Mouse (Mus musculus) regulatory T cell (primary cell): ENCODE data around the gene Ugdh.
"Not testable (repeated sequence)": the region's sequence is repeated elsewhere in the genome, so short reads cannot be mapped to it uniquely, and the experiment has no call there.

Experiments used
- in situ Hi-C: fragments of 300-600 bp; cut with MboI, MseI; formaldehyde crosslinking; loops from one replicate; pipeline ENCODE4 v1.15.1; 2025; ENCODE audit warnings: high pct_unique_total_duplicates

Gene Ugdh

DNA sequence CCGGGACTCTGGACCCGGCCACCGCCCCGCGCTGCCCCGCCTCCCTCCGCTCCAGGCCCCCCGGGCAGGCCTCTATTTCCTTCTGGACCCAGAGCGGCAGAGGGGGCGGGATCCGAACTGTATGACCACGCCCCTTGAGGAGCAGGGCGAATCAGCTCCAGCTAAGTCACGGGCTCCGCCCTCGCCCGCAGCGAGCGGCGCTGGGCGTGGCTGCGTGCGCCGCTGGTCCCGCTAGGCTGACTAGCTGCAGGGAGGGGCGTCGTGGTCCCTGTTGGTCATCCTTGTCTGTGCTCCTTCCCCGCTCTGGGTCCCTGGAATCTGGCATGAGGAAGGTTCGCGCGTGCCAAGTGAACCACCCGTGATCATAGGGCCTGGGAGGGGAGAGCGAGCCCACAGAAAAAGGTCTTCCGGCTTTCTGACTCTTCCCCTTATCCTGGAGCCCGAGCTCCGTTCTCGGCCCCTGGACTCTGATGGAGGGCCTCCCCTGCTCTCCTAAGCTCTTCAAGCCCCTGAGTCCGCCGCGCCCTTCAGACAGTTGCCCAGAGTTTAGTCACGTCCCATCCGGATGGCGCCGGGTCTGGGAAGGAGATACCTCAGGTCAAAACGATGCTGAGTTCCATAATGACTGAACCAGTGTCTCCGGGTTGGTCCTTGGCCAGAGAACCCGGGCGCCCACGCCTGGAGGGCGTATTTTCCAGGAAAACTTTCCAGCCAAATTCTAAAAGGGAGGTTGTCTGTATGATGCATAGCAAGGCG is at the start of gene Ugdh:
Gene Ugdh (minus strand): TSS at position 144 of the 756 bp plus-strand sequence.
- in situ Hi-C loops: no loop called here

DNA sequence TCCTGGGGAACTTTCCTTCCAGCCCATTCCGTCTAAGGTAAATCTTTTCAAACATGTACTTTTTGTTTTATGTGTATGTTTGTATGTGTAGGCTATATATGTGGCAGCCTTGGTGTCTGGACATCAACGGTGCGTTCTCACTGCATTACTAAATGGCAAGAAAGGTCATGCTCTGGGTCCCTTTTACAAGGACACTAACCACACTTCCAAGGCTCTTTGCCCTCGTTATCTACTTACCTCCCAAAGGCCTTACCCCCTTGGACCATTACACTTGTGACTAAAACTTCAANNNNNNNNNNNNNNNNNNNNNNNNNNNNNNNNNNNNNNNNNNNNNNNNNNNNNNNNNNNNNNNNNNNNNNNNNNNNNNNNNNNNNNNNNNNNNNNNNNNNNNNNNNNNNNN is 47.2 kb upstream of the Ugdh start:
- in situ Hi-C loops: no loop called here

DNA sequence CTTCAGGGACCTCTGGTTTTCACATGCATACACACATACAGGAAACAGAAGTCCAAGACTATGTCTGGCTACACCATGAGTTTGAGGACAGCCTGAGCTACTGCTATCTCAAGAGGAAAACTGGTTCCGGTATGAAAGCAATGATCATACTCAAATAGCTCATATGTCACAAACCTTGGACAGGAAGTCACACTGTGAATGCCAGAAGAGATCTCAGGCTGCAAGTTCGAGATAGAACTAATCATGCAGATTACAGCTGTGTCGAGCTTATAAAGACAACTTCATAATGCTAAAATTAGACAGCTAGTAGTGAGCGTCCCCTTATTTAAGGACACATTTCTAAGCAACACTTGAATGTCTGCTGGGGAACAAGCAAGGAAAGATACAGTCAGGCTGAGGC is 44.8 kb upstream of the Ugdh start:
- in situ Hi-C loops: no loop called here

DNA sequence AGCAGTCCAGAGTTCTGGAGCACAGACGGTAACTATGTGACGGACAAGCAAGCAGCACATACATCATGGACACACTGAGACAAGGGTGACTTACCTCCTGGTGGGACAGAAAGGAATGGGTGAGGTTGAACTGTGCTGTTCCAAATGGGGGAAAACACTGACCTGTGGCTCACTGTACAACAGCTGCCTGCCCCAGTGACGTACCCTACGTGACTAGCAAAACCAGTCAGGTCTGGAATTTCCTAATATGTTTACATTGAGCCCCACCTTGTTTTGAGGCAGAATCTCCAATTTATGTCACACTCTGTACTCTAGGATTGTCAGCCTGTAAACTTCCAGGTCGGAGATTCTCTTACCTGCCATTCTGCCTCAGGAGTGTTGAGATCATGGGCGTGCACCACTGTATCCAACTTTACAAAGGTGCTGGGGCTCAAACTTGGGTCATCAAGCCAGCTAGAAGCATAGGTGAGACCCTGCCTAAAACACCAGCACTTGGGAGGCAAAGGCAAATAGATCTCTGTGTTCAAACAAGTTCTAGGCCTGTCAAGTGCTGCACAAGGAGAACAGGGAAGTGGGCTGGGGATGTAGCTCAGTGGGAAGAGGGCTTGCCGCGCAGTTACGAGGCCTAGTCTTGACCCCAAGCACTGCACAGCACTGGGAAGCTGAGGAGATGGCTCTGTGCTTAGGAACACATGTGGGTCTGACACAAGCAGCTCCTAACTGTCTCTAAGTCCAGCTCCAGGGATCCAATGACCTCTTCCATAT is 44.1 kb upstream of the Ugdh start:
- in situ Hi-C loops: no loop called here

DNA sequence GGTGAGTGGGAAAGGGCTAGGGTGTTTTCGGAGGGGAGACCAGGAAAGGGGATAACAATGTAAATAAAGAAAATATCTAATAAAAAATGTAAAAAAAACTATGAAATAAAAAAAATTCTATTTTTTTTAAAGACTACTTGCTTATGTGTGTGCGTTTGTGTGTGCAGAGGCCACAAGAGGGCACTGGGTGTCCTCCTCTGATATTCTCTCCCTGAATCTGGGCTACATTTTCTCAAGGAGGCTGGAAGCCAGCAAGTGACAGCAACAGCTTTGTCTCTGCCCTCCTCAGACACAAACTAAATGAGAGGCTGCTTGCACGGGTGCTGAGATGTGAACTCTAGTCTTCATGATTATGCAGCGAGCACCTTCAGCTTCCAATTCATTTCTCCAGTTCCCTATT is 42.5 kb upstream of the Ugdh start:
- in situ Hi-C loops: no loop called here

DNA sequence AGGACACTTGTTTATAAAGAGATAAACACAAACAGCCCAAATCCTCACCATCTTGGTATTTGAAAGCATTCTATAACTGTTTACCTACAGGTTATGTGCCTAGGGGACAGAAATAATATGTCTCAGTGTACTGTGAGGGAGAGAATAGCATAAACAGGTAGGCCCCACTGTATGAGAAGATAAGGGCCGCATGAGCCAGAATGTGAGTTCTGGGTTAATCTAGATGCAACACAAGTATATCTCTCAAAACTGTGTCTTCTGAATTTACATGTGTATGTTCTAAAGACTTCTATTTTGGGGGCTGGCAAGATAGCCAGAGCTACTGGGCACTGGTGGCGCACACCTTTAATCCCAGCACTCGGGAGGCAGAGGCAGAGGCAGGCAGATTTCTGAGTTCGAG is 41.0 kb upstream of the Ugdh start:
- in situ Hi-C loops: not testable (repeated sequence)

DNA sequence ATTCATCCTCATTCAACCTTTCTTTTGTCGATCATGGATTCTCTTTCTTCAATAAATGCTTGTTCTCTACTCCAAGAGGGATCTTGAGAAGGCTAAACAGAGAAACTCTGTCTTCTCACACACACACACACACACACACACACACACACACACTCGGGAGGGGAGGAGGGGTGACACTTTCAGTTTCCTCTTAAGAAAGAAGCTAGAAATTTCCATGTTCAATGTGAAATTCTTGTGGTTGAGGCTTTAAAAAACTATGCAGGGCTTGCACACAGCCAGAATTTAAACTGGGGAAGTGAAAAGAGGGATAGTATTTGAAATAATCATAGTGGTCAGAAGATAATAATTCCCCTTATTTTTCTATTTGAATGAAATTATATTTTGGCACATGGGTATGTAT is 40.1 kb upstream of the Ugdh start:
- in situ Hi-C loops: no loop called here

DNA sequence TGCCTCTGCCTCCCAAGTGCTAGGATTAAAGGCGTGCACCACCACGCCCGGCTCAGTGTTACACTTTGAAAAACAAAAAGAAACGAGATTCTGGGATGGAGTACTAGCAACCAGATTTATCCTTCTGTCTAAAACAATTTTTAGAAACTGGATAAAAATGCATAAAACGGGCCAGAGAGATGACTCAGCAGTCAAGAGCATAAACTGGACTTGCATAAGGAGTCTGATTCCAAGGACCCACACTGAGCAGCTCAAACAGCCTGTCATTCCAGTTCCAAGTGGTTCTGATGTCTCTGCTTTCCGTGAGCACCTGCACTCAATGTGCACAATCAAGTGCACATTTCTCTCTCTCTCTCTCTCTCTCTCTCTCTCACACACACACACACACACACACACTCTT is 34.0 kb upstream of the Ugdh start:
- in situ Hi-C loops: no loop called here

DNA sequence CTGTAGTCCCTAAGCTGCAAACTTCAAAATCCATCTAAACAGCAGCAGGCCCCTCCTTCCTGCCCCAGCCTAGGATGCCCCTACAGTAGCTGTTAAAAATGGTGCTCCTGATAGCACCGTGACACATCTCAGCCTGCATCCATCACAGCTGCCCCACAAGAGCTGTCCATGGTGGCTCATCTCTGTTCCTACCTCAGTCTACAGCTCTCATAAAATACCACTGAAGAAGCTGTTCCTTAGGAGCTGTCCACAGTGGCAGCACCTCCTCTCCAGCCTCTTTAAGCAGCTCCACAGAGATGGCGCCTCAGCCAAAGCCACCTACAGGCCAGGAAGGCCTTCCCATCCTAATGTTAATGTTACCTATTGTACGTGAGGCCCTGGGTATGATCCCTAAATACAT is 31.2 kb upstream of the Ugdh start:
- in situ Hi-C loops: no loop called here

DNA sequence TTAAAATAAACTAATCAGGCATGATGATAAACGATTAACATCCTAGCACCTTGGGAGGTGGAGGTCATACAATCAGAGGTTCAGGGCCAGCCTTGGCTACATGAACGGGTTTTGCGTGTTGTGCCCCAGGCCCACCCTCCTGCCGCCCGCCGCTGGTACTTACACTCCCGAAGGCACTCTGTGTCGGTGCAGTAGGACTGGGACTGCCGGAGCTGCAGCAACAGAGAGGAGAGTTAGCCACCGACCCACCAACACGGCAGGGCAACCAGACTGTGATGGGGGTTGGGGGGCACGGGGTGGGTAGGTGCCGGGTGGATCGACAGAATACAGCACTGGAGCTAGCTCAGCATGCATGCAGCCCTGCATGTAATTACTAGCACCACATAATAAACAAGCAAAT is 24.6 kb upstream of the Ugdh start:
- in situ Hi-C loops: no loop called here

DNA sequence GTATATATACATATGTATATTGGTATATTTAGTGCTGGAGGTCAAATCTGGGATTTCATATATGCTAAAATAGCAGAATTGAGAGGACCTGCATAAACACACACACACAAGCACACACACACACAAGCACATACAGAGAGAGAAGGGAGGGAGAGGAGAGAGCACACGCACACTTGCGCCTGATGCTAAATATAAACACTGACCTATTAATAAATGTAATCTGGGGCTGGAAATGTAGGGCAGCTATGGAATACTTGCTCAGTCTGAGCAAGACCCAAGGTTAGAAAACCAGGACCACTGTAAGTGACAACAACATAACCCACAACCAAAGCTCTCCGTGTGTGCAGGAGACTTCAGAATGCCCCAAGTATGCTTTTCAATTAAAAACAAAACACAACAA is 23.7 kb upstream of the Ugdh start:
- in situ Hi-C loops: no loop called here

DNA sequence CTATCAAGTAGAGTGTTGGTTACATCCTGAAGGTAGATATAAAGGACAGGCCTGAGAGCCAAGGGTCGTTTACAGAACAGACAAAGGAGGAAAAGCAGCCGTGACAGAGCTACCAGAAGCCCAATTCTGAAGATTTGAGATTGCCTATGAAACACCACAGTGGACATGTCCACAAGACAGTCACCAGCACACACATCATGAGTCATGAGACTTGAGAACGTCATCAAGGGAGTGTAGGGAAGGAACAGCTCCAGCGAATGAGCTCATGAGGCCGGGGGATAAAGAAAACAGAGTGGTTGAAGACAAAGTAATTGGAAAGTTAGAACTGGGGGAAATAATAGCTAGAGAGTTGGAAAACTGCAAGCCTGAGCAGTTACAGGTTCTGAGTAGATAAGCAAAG is 22.1 kb upstream of the Ugdh start:
- in situ Hi-C loops: no loop called here

DNA sequence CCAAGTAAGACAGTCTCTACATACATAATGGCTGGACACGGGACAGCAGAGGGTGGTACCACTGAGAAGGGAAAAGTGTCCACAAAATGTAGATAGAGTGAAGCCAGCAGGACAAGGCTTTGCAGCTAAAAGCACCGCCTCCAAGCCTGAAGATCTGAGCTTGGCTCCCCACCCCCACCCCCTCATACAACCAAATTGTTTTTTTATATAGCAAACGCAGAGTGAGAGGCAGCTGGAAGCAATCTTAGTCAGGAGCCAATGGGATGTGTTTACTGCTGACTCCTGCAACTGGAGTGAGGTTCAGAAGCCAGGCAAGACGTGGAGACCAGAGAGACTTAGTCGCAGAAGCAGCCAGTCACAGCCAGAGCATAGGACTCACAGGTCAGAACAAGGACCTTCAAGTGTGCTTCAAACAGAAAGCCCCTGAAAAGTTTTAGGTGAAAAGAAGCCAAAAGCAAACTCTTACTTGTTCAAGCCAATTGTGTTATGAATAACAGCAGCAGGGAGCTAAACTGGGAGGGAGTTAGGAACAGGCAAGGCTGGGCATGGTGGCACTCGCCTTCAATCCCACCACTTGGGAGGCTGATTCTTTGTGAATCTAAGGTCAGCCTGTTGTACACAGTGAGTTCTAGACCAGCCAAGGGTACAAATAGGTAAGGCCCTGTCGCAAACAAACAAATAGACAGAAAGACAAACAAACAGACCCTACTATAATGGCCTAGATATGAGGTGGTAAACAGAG is 21.5 kb upstream of the Ugdh start:
- in situ Hi-C loops: no loop called here

DNA sequence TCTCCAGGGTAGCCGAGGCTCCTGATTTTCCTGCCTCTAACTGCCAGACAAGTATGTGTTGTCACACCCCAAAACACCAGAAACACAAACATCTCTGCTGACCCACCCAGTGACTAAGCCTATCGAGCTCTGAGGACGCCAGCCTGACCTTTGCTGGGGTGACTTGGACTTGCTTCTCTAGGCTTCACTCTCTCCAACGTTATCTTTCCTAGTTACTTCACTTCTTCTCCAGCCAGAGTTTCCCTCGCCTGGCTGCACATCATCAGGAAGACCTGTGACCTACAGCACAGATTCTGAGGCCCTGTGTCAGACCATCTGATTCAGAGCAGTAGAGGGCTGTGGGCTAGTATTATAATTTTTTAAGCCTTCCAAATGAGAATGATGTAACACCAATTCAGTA is 19.0 kb upstream of the Ugdh start:
- in situ Hi-C loops: no loop called here

DNA sequence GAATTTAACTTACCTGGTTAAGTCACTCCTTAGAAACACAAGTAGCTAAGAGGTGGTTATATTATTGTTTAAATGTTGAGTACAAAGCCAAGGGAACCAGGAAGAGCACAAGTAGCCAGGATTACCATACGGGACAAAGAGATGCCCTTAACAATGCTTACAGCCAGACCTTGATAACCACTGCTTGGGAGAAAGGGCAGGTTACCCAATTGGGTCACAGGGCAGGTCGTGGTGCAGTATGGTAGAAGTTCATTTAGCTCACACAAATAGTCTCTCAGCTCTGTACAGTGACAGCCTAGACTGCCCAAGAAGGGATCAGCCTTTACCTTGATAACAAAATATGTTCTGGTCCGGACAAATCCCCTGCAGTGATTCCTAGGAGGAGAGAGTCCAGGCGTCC is 13.2 kb upstream of the Ugdh start:
- in situ Hi-C loops: no loop called here

DNA sequence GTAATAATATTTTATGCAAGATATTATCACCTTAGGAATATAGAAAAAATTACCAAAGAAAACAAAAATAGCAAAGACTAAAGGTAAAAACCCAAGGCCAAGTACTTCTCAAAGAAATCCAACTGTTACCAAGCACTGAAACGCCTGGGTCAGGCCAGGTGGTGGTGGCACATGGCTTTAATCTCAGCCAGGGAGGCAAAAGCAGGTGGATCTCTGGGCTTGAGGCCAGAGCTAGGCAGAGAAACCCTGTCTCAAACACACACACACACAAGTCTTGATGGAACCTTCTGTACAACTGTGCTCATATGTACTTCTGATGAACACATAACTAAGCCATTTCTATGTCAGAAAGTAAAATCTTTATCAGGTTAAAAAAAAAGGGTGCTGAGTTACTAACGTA is 12.1 kb upstream of the Ugdh start:
- in situ Hi-C loops: no loop called here

DNA sequence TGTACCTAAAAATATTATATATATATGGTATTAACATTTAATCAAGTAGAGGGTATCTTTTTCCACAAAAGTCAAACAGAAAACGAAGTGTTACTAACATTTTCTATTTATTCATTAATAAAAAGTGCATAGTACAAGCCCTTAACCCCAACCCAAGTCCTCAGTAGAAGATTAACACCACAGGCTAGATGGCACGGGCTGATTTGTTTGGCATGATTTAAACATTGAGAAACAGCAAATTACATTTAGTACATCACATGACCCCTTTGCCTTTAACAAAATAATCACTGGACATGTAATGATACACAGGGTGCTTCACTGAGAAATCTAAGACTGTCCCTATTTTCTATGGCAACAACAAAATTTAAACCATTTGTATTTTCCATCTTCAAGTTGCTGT is 11.0 kb upstream of the Ugdh start:
- in situ Hi-C loops: no loop called here

DNA sequence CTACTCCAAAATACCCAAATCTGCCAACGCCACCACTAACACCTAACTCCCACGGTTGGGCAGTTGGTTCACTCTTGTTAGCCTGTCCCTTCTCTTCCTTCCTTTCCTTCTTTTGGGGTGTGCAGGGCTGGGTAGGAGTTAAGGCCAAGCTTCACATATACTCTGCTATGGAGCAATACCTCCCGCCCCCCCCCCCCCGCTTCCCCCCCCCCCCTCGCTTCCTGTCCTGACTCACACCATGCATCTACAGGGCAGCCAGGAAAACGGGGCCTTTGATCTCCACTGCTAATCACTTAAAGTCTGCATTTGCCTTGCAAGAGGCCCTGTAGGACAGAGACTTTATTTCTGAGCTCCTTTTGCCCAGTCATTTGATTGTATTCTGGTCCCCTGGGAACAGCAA is 9.2 kb upstream of the Ugdh start:
- in situ Hi-C loops: no loop called here

DNA sequence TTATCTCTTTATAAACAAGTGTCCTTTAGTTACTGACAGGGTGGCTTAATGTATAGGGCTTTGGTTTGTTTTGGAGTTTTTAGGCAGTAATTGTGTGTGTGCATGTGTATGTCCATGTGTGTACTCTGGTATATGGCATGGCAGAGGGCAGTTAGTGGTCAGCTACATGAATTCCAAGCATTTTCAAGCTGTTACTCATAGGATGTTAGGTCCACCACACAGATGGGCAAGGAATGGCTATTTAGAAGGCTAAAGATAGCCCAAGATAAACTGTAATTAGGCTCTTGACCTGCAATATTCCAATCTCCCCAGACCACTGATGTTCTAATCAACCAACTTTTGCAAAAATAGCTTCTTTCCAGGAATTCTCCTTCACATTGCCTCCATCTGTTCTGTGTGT is 2.3 kb upstream of the Ugdh start:
- in situ Hi-C loops: no loop called here

DNA sequence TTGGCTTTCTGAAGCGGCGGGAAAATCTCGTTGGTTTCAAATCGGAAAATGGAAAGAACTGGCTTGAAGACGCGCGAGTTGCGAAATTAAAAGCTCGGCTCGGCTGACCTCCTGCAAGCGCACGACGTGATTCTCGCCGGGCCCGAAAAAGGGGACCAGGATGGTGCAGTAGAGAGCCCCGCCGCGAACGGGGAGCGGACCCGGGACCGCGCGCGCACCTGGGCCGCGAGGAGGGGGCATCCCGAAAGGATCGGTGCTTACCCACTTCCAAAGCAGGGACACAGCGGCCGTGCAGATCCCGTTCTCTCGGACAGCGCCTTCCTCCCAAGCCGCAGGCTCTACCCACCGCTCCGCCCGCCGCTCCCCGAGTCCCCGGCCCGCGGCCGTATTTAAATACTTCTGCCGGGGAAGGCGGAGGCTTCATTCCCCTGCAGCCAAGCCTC is 365 bp downstream of the Ugdh start:
- in situ Hi-C loops: no loop called here

DNA sequence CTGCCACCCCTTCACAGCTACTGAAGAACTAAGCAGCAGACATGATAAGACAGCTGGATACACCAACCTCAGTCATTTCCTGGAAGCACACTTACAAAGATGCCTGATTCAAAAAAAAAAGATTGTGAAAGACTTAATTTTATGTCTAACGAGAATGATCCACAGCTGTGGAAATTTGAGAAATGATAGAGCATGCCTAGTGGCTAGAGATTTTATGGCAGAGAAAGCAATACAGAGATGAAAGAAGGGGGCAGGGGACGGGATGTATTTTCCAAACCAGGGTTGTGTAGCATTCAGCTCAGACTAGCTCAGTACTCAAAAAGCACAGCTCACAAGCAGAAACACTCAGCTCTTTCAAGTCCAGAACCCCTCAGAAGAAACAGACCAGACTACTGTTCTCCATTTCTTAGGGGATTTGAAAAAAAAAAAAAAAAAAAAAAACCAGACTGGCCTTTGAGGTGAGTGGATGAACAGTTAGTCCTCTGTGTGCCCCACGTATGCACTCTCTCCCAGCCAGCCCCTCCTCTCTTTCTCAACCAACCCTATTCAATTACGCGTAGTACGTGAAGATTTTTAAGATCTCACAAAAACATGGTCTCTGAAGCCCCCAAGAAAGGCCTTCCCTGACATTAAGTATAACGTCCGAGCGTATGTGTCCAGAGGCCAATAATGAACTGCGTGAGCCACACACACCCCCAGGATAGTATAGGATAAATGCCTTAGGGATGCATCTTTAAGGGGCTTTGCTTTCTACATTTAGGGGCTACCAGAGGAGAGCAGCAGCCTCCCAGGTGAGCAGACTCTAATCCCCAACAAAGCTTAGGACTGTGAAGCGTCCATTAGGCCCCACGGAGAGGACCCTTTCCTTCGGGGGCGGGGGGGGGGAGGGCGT is 1.0 kb downstream of the Ugdh start:
- in situ Hi-C loops: no loop called here

DNA sequence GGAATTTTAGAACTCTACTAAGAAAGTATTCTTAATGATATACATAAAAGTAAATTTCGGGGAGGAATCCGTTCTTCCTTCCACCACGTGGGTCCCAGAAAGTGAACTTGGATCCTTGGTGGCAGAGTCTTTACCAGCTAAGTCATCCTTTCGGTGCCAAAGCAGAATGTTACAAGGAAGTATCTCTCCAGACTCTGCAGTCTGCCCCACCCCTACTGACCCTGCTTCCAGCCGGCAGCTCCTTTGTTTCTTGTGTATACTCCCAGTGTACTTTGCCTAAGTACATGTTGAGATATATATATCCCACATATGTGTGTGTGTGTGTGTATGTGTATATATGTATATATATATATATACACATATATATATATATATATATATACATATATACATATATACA is 6.3 kb downstream of the Ugdh start:
- in situ Hi-C loops: no loop called here
